Mouse (Mus musculus) megakaryocyte-erythroid progenitor cell, adult 5-6 weeks (primary cell): ENCODE data around the gene Psmg4. TPM values are rescaled to one million over a fixed set of nuclear protein-coding genes. Genes with fewer than 3 reads are reported as not detected.

ENCODE experiments used
- ATAC-seq: replicated peaks from 2 replicates; pipeline ENCODE4 v1.8.0; 2016; ENCODE audit warnings: mild to moderate bottlenecking, inconsistent platforms; ENCODE audit not compliant: severe bottlenecking, poor library complexity, low FRiP score, low TSS enrichment
- total RNA-seq, 2 experiments: library from RNA; stranded (forward) in 1 of 2; stranded (reverse) in 1 of 2; fragments of 200-1000, 215-1000 nt in 1 of 2; fragments of >200 nt in 1 of 2; fragmentation: Nextera tagmentation in 1 of 2; gene quantifications; 2 replicates each; pipeline ENCODE4 v1.2.3; 2014 to 2017

The Psmg4 gene
- total RNA-seq, 2 experiments from 2014 or later: 73.9 to 145 TPM

GRCm38 (mm10) chr13:34185371-34185770 is 22.6 kb downstream of the Psmg4 start:
- no peak for ATAC-seq

- peak; percentile 84 for ATAC-seq
Observed at GRCm38 (mm10) chr13:34187571-34187970, 24.8 kb downstream of the Psmg4 start.

GRCm38 (mm10) chr13:34192414-34193191 is 29.8 kb downstream of the Psmg4 start:
- no peak for ATAC-seq

- no peak for ATAC-seq
Observed at GRCm38 (mm10) chr13:34193384-34193783, 30.6 kb downstream of the Psmg4 start.

GRCm38 (mm10) chr13:34195676-34196075 is 32.9 kb downstream of the Psmg4 start:
- ATAC-seq: no peak

GRCm38 (mm10) chr13:34205216-34205615 is 42.5 kb downstream of the Psmg4 start:
- no peak for ATAC-seq

- ATAC-seq: no peak
Observed at GRCm38 (mm10) chr13:34207714-34208470, 45.1 kb downstream of the Psmg4 start.

- ATAC-seq: no peak
Observed at GRCm38 (mm10) chr13:34211261-34211775, 48.6 kb downstream of the Psmg4 start.

- ATAC-seq: no peak
Observed at GRCm38 (mm10) chr13:34212735-34213212, 50.0 kb downstream of the Psmg4 start.

- ATAC-seq: no peak
Observed at GRCm38 (mm10) chr13:34214855-34215254, 52.1 kb downstream of the Psmg4 start.

GRCm38 (mm10) chr13:34218776-34219175 is 56.0 kb downstream of the Psmg4 start:
- no peak for ATAC-seq

GRCm38 (mm10) chr13:34219728-34220127 is 57.0 kb downstream of the Psmg4 start:
- ATAC-seq: 0 out of 2 replicates have a peak, but pooled peaks have one; percentile 52

GRCm38 (mm10) chr13:34222985-34223384 is 60.2 kb downstream of the Psmg4 start:
- ATAC-seq: no peak

GRCm38 (mm10) chr13:34226940-34227339 is 64.2 kb downstream of the Psmg4 start:
- ATAC-seq: no peak

Other genes with a start within 250 kb of the Psmg4 start
- gene Nqo2, start 198.3 kb upstream of the Psmg4 start, total RNA-seq (2014; fragmentation: Nextera tagmentation): 15.8 and 26.2 TPM in 2 replicates
- 30.6 and 31.5 TPM in 2 replicates for gene Nqo2, start 198.3 kb upstream of the Psmg4 start, total RNA-seq (2017)
- gene Ripk1, start 160.6 kb upstream of the Psmg4 start, total RNA-seq (2014; fragmentation: Nextera tagmentation): 18.8 and 24.6 TPM in 2 replicates
- 36.3 and 36.9 TPM in 2 replicates for gene Ripk1, start 160.6 kb upstream of the Psmg4 start, total RNA-seq (2017)
- 9.4 and 14.2 TPM in 2 replicates for gene Serpinb6a, start 160.2 kb upstream of the Psmg4 start, total RNA-seq (2014; fragmentation: Nextera tagmentation)
- 8.6 and 12.5 TPM in 2 replicates for gene Serpinb6a, start 160.2 kb upstream of the Psmg4 start, total RNA-seq (2017)
- 15.3 and 33.4 TPM in 2 replicates for gene Bphl, start 125.4 kb upstream of the Psmg4 start, total RNA-seq (2014; fragmentation: Nextera tagmentation)
- gene Bphl, start 125.4 kb upstream of the Psmg4 start, total RNA-seq (2017): 16.5 and 27.3 TPM in 2 replicates
- gene Tubb2a, start 85.0 kb upstream of the Psmg4 start, total RNA-seq (2014; fragmentation: Nextera tagmentation): 18.2 and 19.1 TPM in 2 replicates
- 19.0 and 21.9 TPM in 2 replicates for gene Tubb2a, start 85.0 kb upstream of the Psmg4 start, total RNA-seq (2017)
- gene Tubb2b, start 32.5 kb upstream of the Psmg4 start, total RNA-seq (2014; fragmentation: Nextera tagmentation): not detected in 2 replicates
- not detected in 2 replicates for gene Tubb2b, start 32.5 kb upstream of the Psmg4 start, total RNA-seq (2017)
- 27.6 and 29.1 TPM in 2 replicates for gene Slc22a23, start 182.2 kb downstream of the Psmg4 start, total RNA-seq (2014; fragmentation: Nextera tagmentation)
- 20.3 and 35.5 TPM in 2 replicates for gene Slc22a23, start 182.2 kb downstream of the Psmg4 start, total RNA-seq (2017)